Mouse (Mus musculus) lung, adult 18-20 months (tissue): Measurements from ENCODE around the gene Il10rb.

Experiments used
- DNase-seq, 2 experiments: peaks; one replicate each; pipeline ENCODE4 v3.0.0; 2022; ENCODE audit warnings: mixed read lengths in 2 of 2

Gene Il10rb

DNA sequence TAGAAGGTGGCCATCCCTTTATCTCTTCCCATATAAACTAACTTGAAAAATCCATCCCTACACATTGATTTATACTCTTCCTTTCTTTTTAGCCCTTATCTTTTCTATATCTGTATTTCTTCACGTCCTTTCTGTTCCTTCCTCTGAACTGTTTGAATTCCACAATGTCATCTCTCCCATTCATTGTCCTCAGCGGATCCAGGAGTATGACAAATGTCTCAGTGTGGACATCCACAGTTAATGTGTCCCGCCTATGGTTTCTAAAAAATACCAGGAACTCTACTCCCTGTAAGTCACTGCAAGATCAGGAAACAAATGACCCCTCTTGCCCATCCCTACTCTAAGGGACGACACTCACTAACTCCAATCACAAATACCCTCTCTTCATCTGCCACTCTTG lies 21.7 kb upstream of the Il10rb start:
- no peak for DNase-seq

GRCm38 (mm10) chr16:91385621-91386020 lies 20.3 kb upstream of the Il10rb start:
- peak; percentile 59 to 71 for DNase-seq

DNA sequence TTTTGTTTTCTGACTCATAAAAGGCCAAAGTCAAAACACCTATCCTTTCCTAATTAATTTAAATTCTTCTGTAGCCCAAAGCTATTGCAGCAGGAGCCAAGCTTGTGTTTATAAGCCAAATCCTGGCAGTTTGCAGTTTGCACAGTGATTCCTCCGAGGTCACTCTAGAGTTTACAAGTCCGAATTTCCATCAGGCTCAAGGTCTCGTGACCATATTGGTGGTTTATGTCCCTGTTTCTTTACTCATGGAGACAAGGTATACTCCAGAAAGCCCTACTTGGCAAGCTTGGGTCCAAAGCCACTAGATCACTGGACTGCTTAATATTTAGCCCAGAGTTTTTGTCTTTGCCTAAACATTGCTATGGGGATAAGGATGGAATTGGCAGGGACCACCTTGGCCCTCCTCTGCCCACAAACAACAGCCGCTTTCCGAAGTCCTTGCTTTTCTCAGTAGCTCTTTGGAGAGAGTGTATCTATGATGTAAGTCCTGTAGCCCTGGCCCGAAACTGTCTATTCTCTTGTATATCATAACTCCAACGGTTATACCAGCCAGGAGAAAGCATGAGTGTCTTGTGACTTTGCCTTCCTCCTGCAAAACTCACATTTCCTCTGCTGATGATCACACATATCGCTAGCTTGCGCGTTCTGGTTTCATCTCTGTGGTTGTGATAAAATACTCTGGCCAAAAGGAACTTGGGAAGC lies 19.4 kb upstream of the Il10rb start:
- no peak for DNase-seq

DNA sequence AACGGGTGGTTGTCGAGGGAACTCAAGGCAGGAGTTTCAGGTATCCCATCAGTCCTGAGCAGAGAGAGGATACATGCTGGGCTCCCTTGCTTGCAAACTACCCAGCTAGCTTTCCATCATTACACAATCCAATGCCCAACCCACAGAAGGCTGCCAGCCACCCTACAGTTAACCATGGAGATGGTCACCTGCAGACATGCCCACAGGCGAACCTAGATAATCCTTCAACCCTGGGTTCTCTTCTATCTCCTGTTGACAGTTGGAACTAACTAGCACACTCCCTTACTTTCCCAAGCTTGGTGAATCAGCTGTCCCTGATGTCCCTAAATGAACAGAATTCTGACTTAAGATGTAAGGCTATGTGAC lies 18.9 kb upstream of the Il10rb start:
- DNase-seq: no peak

DNA sequence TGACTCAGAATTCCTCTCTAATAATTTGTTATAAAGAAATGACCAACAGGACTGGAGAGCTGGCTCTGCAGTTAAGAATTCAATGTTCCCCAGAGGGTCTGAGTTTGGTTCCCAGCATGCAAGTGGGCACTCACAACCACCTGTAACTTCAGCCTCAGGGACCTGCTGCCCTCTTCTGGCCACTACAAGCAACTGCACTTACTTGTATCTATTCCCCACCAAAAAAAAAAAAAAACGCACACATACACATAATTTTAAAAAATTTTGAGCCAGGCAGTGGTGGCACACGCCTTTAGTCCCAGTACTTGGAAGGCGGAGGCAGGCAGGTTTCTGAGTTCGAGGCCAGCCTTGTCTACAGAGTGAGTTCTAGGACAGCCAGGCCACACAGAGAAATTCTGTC lies 15.9 kb upstream of the Il10rb start:
- DNase-seq: no peak

- no peak for DNase-seq
These were observed 14.5 kb upstream of the Il10rb start, which contains the start of gene Gm21970 for GRCm38 (mm10) chr16:91391421-91391820. TSS of gene Gm21970 (plus strand) at chr16:91391721.

DNA sequence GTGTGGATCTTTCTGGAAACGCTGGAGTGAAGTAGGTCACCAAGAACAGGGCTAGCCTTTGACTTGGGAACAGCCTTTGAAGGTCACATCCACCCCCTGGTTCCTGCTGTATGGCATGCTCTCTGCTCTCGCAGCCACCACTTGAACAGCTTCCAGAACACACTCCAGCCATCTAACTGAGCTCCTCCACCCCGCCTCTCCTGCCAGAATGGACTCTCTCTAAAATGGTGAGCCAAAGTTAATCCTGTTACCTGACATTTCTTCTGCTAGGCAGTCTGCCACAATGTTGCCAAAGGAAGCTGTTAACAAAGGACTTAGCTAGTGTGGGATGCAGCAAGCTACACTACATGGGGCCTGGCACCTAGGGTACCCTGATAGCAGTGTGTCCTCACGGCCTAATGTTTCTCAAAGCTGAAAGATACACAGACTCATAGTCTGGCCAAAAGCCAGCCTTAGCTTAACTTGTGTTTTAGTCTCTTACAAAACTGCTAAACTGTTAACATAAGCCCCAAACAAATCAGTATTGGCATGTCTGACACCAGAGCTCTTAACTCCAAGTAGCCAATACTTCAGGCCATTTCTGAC lies 11.0 kb upstream of the Il10rb start:
- DNase-seq: no peak

DNA sequence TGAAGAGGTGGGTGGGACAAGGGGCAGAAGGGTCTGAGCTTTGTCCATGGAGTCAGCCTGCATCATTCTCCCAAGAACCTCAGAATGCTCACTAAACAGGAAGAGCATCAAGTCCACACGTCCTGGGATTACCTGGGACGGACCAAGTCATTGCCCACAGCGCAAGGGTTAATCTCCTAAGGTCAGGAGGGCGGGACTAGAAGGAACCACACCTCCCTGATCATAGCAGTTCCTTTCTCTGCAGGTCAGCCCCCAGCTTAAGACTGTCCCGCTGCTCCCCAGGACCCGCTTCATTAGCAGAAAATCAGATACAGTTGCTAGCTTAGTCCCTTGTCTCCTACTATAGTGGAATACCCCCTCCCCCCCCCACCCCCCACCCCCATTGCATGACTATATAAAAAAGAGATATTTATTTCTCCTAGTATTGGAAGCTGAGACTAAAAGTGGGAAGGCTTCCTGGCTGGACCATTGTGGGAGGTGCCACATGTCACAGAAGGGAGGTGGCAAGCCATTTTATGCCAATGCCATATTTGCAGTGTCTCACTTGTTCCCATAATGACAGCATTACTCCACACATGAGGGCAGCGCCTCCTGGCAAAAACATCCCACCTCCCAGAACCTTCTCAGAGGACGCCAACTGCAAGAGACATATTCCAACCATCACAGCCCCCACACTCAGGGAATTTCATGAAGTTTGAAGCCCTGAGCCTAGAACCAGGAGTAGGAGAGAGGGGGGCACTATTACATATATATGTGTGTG lies 10.2 kb upstream of the Il10rb start:
- no peak for DNase-seq

GRCm38 (mm10) chr16:91396844-91397537 lies 9.0 kb upstream of the Il10rb start:
- DNase-seq: no peak

DNA sequence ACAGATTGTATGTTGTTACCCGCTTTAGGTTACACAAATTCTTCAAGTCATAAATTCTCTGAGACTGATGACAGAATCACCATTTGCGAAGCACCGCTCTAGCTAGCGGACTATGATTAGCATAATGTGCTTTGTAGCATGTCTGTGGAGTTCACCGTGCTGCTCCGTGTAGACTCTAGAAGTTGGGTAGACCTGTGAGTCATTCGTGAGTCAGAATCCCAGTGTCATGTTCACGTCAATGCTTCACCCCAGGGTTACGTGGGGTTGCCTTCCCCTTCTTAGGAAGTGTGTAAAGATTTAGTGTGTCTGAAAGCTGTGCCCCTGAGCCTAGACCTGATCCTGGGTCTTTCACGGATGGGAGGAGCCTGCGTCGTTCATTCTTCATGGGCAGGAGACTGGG lies 7.9 kb upstream of the Il10rb start:
- no peak for DNase-seq

- no peak for DNase-seq
These were observed 7.0 kb upstream of the Il10rb start for GRCm38 (mm10) chr16:91398944-91399343.

DNA sequence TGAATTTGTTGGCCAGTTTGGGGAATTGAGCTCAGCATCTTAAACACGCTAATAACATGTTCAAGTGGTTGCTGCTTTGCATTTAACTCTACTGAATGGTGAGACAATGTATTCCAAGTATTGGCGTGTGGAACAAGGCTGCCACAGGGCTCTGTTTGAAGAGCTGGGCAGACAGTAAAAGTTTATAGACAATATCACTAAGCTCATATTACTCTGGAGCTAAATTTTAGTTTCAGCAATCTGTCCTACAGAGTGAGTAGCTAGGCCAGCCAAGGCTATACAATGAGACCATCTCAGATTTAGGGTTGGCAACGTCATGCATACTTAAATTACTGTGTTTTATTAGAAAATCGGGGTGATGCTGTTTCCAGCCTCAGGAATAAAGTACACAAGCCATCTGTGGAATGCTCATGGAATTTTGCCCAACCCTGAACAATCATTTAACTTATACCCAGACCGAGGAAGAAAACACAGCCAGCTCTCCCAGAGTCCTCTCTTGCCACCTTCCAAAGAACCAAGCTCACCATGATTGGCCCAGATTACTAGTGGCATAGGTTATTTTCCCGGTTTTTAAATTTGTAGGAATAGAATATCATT lies 4.3 kb upstream of the Il10rb start:
- no peak for DNase-seq

DNA sequence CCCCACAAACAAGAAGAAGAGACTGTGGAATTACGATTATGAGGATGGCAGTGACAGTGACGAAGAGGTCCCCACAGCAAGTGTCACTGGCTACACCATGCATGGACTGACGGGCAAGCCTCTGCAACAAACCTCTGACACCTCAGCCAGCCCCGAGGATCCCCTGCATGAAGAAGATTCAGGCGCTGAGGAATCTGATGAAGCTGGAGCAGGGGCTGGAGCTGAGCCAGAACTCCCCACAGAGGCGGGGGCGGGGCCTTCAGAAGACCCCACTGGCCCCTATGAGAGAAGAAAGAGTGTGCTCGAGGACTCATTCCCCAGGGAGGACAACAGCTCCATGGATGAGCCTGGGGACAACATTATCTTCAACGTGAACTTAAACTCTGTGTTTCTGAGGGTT lies 2.2 kb upstream of the Il10rb start:
- no peak for DNase-seq

- DNase-seq: no peak
These were observed 1.8 kb upstream of the Il10rb start for GRCm38 (mm10) chr16:91404187-91404586.

DNA sequence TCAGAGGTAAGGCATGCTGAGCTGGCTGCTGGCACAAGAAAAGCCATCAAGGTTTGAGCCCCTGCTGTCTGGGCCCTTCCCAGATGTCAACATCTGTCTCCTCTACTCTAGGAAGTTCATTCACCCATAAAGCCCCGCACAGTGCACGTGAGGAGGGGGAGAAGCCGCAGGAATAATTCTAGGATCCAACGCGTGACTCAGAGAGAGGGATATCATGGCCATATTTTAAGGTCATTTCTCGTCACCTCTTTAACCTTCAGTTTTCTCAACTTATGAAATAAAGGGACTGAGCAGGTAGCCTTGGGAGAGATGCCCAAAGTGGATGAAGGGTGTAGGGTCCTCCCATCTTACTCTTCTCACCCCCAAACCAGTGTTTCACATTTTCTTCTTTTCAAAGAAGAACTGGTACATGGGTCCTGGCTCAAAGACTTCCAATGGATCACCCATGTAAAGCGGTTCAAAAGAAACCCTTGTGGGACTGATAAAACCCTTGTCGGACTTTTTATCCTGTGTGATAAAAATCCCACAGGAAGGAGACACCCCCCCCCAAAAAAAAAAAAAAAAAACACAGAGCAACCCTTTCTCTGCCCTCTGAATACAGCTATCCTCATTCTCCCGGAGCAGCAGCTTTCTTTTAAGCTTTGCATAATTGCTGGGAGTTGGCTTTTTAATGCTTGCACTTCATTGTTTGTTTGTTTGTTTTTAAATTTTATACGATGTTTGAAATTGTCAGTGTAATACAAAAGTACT lies 961 bp upstream of the Il10rb start:
- DNase-seq: no peak

DNA sequence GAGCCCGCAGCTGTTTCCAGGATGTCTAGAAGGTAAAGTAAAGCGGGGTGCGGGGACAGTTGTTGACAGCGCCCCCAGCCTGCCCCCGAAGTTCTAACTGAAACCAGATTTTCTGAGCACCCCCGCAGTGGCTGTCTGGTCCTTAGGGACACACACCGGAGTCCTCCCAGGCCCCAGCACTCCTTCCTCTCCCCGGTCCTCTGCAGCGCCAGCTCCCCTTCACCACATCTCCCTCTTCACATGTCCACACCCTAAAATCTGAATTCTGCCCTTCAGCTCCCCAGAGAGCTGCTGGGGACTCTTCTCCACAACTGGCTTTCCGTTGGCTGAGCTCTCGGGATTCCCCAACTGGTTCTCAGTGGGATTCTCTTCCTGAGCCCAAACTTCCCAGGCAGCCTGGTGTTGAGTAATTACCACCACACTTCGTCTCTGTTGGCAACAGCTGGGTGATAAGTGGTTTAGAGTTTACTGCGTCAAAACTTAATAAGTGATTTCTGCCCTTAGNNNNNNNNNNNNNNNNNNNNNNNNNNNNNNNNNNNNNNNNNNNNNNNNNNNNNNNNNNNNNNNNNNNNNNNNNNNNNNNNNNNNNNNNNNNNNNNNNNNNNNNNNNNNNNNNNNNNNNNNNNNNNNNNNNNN lies 739 bp downstream of the Il10rb start:
- DNase-seq: peak; percentile 64 to 76

DNA sequence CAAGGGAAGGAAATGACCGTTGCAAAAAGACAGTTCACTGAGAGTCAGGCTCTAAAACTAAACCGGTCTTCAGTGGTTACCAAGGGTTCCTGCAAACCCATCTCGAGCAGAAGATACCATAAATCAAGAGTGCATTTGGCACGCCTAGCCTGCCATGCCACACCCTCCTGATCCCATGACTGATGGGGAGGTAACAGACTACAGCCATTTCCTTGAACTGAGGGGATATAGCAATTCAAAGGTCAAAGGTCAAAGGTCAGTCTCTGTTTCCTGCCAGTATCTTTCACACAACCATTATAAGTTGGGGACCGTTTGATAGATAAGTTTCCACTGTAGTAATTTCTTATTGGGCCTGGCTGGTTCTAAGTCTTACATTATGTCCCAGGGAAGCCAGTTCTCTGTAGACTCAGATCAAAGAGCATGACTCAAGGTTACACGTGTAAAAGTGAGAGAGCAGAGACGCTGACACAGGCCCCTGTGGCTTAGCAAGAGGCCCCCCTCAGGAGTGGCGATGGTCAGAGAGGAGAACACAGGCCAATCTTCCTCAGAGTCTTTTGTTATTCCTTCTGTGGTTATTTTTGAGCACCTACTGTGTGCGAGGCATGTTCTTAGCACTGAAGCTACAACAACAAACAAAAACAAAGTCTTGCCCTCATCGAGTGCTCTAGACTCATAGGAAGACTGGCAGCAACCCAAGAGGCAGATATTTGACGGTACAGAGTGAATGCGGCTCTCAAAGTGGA lies 7.3 kb downstream of the Il10rb start:
- DNase-seq: no peak

- DNase-seq: no peak
These were observed 9.6 kb downstream of the Il10rb start for GRCm38 (mm10) chr16:91415391-91416189.

GRCm38 (mm10) chr16:91416357-91416756 lies 10.4 kb downstream of the Il10rb start:
- no peak for DNase-seq

DNA sequence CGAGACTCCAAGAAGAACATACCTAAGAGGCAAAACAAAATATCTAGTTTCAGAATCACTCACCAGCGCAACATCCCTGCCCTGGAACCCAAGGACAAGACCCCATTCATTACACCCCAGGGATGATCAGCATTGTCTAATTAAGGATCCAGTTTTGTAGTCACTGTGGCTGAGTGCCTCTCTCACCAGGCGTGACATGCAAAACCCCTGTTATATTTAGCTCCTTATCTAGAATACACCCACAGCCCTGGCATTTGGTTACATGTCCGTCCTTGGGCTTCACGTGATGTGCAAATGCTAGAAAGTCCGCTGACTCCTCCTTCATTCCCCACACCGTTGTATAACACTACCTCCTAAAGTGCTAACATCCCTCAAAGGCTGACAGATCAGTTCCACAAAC lies 11.0 kb downstream of the Il10rb start:
- no peak for DNase-seq
